Mouse (Mus musculus) CH12.LX (cell line): Measurements from ENCODE around the gene Wdr59. TPM values are rescaled to one million over a fixed set of nuclear protein-coding genes. Genes with fewer than 3 reads are reported as not detected.

ENCODE experiments used
- DNase-seq: peaks from one replicate; pipeline ENCODE4 v3.0.0-alpha.2; 2013; ENCODE audit errors: extremely low read depth
- H3K27ac ChIP-seq: 2 replicates; pipeline ENCODE4 v1.5.1; 2012; ENCODE audit warnings: low read depth, mild to moderate bottlenecking, control low read depth, moderate library complexity; ENCODE audit not compliant: insufficient read depth
- H3K27me3 ChIP-seq: replicated peaks from 2 replicates; pipeline ENCODE3; 2012; ENCODE audit warnings: inconsistent platforms
- H3K36me3 ChIP-seq, 2 experiments: replicated peaks in 1 of 2; 2 replicates each; pipeline versions ENCODE3 to v1.6.1; 2012; ENCODE audit warnings: inconsistent platforms in 1 of 2, low read length in 1 of 2, mild to moderate bottlenecking in 1 of 2, mixed read lengths in 1 of 2, moderate library complexity in 1 of 2; ENCODE audit not compliant: control insufficient read depth in 1 of 2, insufficient read depth in 1 of 2
- H3K4me1 ChIP-seq, 2 experiments: 2 replicates each; pipeline ENCODE4 v1.6.1; 2012; ENCODE audit warnings: inconsistent platforms in 1 of 2, moderate library complexity in 1 of 2; ENCODE audit not compliant: insufficient read depth in 2 of 2, control insufficient read depth in 1 of 2
- H3K4me2 ChIP-seq: 2 replicates; pipeline ENCODE4 v1.6.1; 2012; ENCODE audit warnings: low read depth, mild to moderate bottlenecking, control low read depth; ENCODE audit not compliant: poor library complexity, insufficient read depth, severe bottlenecking
- H3K4me3 ChIP-seq, 3 experiments: fragments of 150-350 bp in 1 of 3; sonication (generic) in 1 of 3; replicated peaks in 1 of 3; 2 replicates each; pipeline versions ENCODE3 to v1.5.1; 2011 to 2012; ENCODE audit warnings: low read depth in 2 of 3, low read length in 2 of 3, mild to moderate bottlenecking in 2 of 3, moderate library complexity in 2 of 3, control low read depth in 1 of 3, improper control_type of control experiment in 1 of 3, inconsistent platforms in 1 of 3, mixed read lengths in 1 of 3; ENCODE audit not compliant: poor library complexity in 1 of 3
- H3K79me2 ChIP-seq: replicated peaks from 2 replicates; pipeline ENCODE4 v1.6.1; 2012; ENCODE audit warnings: mild to moderate bottlenecking, moderate library complexity; ENCODE audit not compliant: control insufficient read depth, poor library complexity, insufficient read depth, severe bottlenecking; ENCODE audit errors: extremely low read depth
- H3K9ac ChIP-seq: 2 replicates; pipeline ENCODE4 v1.6.1; 2012; ENCODE audit warnings: low read depth, mild to moderate bottlenecking, control low read depth, moderate library complexity; ENCODE audit not compliant: insufficient read depth
- H3K9me3 ChIP-seq: replicated peaks from 2 replicates; pipeline ENCODE3; 2012; ENCODE audit warnings: low read length, inconsistent platforms, mixed read lengths
- CTCF ChIP-seq, 2 experiments: IDR thresholded peaks in 1 of 2; conservative IDR thresholded peaks in 1 of 2; 2 replicates each; pipeline ENCODE4 v1.5.1; 2011 to 2012; ENCODE audit warnings: low read depth in 2 of 2, low read length in 2 of 2, improper control_type of control experiment in 1 of 2, inconsistent platforms in 1 of 2, mild to moderate bottlenecking in 1 of 2, moderate library complexity in 1 of 2
- E2F4 ChIP-seq: IDR thresholded peaks from 2 replicates; pipeline ENCODE4 v1.6.1; 2011; ENCODE audit warnings: low read depth, low read length, improper control_type of control experiment; ENCODE audit not compliant: insufficient replicate concordance
- ELF1 ChIP-seq: IDR thresholded peaks from 2 replicates; pipeline ENCODE4 v1.6.1; 2014; ENCODE audit warnings: low read depth, mild to moderate bottlenecking, inconsistent platforms, low read length, improper control_type of control experiment
- GABPA ChIP-seq: IDR thresholded peaks from 2 replicates; pipeline ENCODE4 v1.6.1; 2012; ENCODE audit warnings: low read depth, low read length, improper control_type of control experiment, inconsistent platforms; ENCODE audit not compliant: insufficient replicate concordance
- JUND ChIP-seq: conservative IDR thresholded peaks from 2 replicates; pipeline ENCODE4 v1.6.1; 2011; ENCODE audit warnings: low read depth, low read length, improper control_type of control experiment
- KAT2A ChIP-seq: IDR thresholded peaks from 2 replicates; pipeline ENCODE4 v1.6.1; 2012; ENCODE audit warnings: low read length, improper control_type of control experiment, inconsistent platforms; ENCODE audit not compliant: insufficient replicate concordance
- MAX ChIP-seq: IDR thresholded peaks from 2 replicates; pipeline ENCODE4 v1.6.1; 2011; ENCODE audit warnings: low read length, improper control_type of control experiment
- MAZ ChIP-seq: IDR thresholded peaks from 2 replicates; pipeline ENCODE4 v1.6.1; 2012; ENCODE audit warnings: low read depth, mild to moderate bottlenecking, inconsistent platforms, low read length, improper control_type of control experiment, moderate library complexity
- MXI1 ChIP-seq: IDR thresholded peaks from 2 replicates; pipeline ENCODE4 v1.6.1; 2011; ENCODE audit warnings: mild to moderate bottlenecking, low read depth, low read length, improper control_type of control experiment
- MYC ChIP-seq: IDR thresholded peaks from 2 replicates; pipeline ENCODE4 v1.6.1; 2011; ENCODE audit warnings: low read depth, mild to moderate bottlenecking, improper control_type of control experiment, low read length
- PAX5 ChIP-seq: IDR thresholded peaks from 2 replicates; pipeline ENCODE4 v1.6.1; 2012; ENCODE audit warnings: low read length, inconsistent platforms, mixed read lengths
- POLR2AphosphoS2 ChIP-seq: IDR thresholded peaks from 2 replicates; pipeline ENCODE4 v1.6.1; 2011; ENCODE audit warnings: low read depth, low read length, improper control_type of control experiment
- RAD21 ChIP-seq: IDR thresholded peaks from 2 replicates; pipeline ENCODE4 v1.6.1; 2011; ENCODE audit warnings: low read depth, mild to moderate bottlenecking, low read length, improper control_type of control experiment, moderate library complexity
- SIN3A ChIP-seq: IDR thresholded peaks from 2 replicates; pipeline ENCODE4 v1.6.1; 2012; ENCODE audit warnings: low read length, improper control_type of control experiment, inconsistent platforms
- SMC3 ChIP-seq: IDR thresholded peaks from 2 replicates; pipeline ENCODE4 v1.6.1; 2011; ENCODE audit warnings: low read depth, low read length, improper control_type of control experiment
- USF1 ChIP-seq: IDR thresholded peaks from 2 replicates; pipeline ENCODE4 v1.6.1; 2014; ENCODE audit warnings: low read depth, mild to moderate bottlenecking, inconsistent platforms, low read length, improper control_type of control experiment
- ZC3H11A ChIP-seq: IDR thresholded peaks from 2 replicates; pipeline ENCODE4 v1.6.1; 2012; ENCODE audit warnings: low read depth, mild to moderate bottlenecking, inconsistent platforms, low read length, improper control_type of control experiment
- ZKSCAN1 ChIP-seq: IDR thresholded peaks from 2 replicates; pipeline ENCODE4 v1.6.1; 2012; ENCODE audit warnings: low read depth, inconsistent platforms, low read length, improper control_type of control experiment, borderline replicate concordance
- ZNF384 ChIP-seq: IDR thresholded peaks from 2 replicates; pipeline ENCODE4 v1.6.1; 2012; ENCODE audit warnings: low read depth, low read length, improper control_type of control experiment, inconsistent platforms
- dilution Hi-C: fragments of 300-500 bp; cut with MboI; formaldehyde crosslinking; loops from 2 replicates; pipeline ENCODE4 v1.14.3; 2020; ENCODE audit warnings: low sequenced_read_pairs; ENCODE audit not compliant: extremely low pct_unique_long_range_greater_than_20kb, extremely low pct_ligation_motif_present
- in situ Hi-C: fragments of 300-500 bp; cut with MboI; formaldehyde crosslinking; loops from 3 replicates; pipeline ENCODE4 v1.14.3; 2019; ENCODE audit warnings: low sequenced_read_pairs, low pct_ligation_motif_present, low pct_unique_long_range_greater_than_20kb, mixed read lengths
- polyA plus RNA-seq: library from polyadenylated mRNA; unstranded; fragments of >175 nt; gene quantifications from 2 replicates; pipeline ENCODE4 v1.2.1, GENCODE M21; 2012; ENCODE audit warnings: low read depth; ENCODE audit not compliant: insufficient read length
- total RNA-seq, 2 experiments: library from RNA; depleted of rRNA; stranded (reverse); fragments of 300-350 nt in 1 of 2; fragments of >200 nt in 1 of 2; gene quantifications; 2 replicates each; pipeline ENCODE4 v1.2.3; 2012 to 2014

Wdr59 gene
- total and polyA plus RNA-seq, 3 experiments, result 6.2 to 15.6 (median 8.1) TPM

DNA sequence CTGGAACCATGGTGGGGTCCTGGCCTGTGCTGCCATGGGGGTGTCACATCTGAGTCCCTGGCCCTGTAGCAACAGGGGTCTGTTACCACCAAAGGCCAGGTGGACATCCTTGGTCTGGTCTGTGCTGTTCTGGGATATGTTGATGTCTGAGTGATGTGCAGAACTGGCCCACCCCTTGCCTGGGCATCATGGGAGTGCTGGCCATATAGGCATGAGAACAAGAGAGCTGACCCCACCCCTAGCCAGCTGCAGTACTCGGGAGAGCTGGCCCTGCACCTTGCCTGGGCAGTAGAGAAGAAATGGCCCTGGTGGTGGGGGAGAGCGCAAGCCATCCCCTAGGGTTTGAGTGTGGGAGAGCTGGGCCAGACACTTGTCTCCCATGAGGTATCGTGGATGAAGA lies 102.7 kb downstream of the Wdr59 start:
- TF ChIP-seq SMC3, result no peak
- no peak for TF ChIP-seq ZC3H11A
- no peak for TF ChIP-seq ZNF384
- TF ChIP-seq JUND, result no peak
- no peak for TF ChIP-seq ELF1
- no peak for TF ChIP-seq E2F4
- no peak for TF ChIP-seq GABPA
- no peak for TF ChIP-seq SIN3A
- TF ChIP-seq USF1, result no peak
- TF ChIP-seq ZKSCAN1, result no peak
- no peak for TF ChIP-seq KAT2A
- TF ChIP-seq MAX, result no peak
- TF ChIP-seq POLR2AphosphoS2, result no peak
- no peak for TF ChIP-seq MXI1
- no peak for TF ChIP-seq MAZ
- TF ChIP-seq, all 38 proteins: peak for 0
- Histone ChIP-seq H3K9me3 (no peaks in the 10 kb centered on the region), H3K9ac (no peak overlapping the region), H3K4me1 (peaks cover 15% of the 10 kb centered on the region in 2 experiments), H3K27me3 (peaks cover 78% of the 10 kb centered on the region), H3K4me3 (no peak overlapping the region), H3K4me2 (no peak overlapping the region), H3K27ac (no peak overlapping the region), H3K79me2 (no peaks in the 10 kb centered on the region), H3K36me3 (no peaks in the 10 kb centered on the region)
- dilution Hi-C loops (no loop called here), in situ Hi-C loops (no loop called here)
- no peak for DNase-seq

DNA sequence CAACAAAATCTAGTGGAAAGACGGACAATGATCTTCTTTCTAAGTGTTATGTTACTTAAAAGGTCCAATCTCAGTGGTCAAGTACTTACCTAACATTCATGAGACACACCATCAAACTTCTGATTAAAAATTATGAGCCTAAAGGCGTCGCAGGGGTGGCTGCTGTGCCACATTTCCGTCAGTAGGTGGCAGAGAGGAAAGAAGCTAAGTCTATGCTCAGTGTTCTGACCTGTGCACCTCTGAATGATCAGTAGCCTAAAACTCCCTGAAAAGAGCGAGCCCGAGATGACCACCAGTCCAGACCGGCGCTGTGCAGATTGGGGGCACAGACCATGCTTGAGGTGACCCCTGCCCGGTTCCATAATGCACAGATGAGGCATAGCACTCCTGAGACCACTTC lies 103.3 kb downstream of the Wdr59 start:
- Histone ChIP-seq H3K36me3 (no peaks in the 10 kb centered on the region), H3K79me2 (no peaks in the 10 kb centered on the region), H3K27ac (no peak overlapping the region), H3K4me3 (no peak overlapping the region), H3K4me1 (peaks cover 15% of the 10 kb centered on the region in 2 experiments), H3K9me3 (no peaks in the 10 kb centered on the region), H3K4me2 (no peak overlapping the region), H3K9ac (no peak overlapping the region), H3K27me3 (peaks cover 78% of the 10 kb centered on the region)
- in situ Hi-C loops (no loop called here), dilution Hi-C loops (no loop called here)
- TF ChIP-seq SMC3 (peak; percentile 68), RAD21 (peak; percentile 36), MYC (no peak), ZNF384 (peak; percentile 2), CTCF (conservative IDR thresholded peaks at IDR 0.05 in 1 of 2, IDR thresholded peaks at IDR 0.05 in 1 of 2; ENCODE audit: low read depth in 2 of 2, low read length in 2 of 2) (peak; percentile 38 to 72; a peak in 3 of 4 replicates), PAX5 (no peak), MAX (no peak)
- DNase-seq, result peak; percentile 50
